Mouse (Mus musculus): Measurements from ENCODE around the gene Gpd2. TPM values are rescaled to one million over a fixed set of nuclear protein-coding genes. Genes with fewer than 3 reads are reported as not detected.

The Gpd2 gene
- polyA plus RNA-seq, 1 experiment, result 29.2 TPM

DNA sequence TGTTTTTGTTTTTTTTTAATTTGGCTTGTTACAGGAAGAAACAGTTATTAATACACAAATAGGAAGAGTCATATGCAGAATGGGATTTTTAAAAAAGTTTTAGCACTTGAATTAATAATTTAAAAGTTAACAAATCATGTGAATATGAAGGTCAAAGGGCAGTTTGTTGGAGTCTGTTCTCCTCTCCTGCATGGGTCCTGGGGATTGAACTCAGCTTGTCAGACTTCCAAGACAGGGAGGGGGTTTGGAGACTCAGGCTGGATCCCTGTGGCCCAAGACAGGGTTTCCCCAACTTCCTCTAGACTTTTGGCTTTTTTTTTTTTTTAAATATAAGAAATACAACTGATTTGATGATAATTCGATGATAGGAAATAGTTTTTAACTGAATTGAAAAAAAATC, 50.6 kb downstream of the Gpd2 start:
- H3K27ac ChIP-seq (ENCODE audit: insufficient read depth, low read length), result no peak overlapping the region
- TF ChIP-seq POLR2A (IDR thresholded peaks at IDR 0.05; ENCODE audit: low read depth, low read length) (no peak), CTCF (IDR thresholded peaks at IDR 0.05; ENCODE audit: borderline replicate concordance, insufficient read depth, low read length) (no peak)
- H3K4me1 ChIP-seq (ENCODE audit: control insufficient read depth, insufficient read depth, low read length), result no peaks in the 10 kb centered on the region
- H3K4me3 ChIP-seq (ENCODE audit: insufficient read depth, low read length), result no peak overlapping the region

- Histone ChIP-seq H3K27ac (ENCODE audit: insufficient read depth, low read length) (no peak overlapping the region), H3K4me3 (ENCODE audit: insufficient read depth, low read length) (no peak overlapping the region), H3K4me1 (ENCODE audit: control insufficient read depth, insufficient read depth, low read length) (no peaks in the 10 kb centered on the region)
- TF ChIP-seq POLR2A (IDR thresholded peaks at IDR 0.05; ENCODE audit: low read depth, low read length) (no peak), CTCF (IDR thresholded peaks at IDR 0.05; ENCODE audit: borderline replicate concordance, insufficient read depth, low read length) (no peak)
These were observed 56.1 kb downstream of the Gpd2 start for GRCm38 (mm10) chr2:57293571-57293970.

DNA sequence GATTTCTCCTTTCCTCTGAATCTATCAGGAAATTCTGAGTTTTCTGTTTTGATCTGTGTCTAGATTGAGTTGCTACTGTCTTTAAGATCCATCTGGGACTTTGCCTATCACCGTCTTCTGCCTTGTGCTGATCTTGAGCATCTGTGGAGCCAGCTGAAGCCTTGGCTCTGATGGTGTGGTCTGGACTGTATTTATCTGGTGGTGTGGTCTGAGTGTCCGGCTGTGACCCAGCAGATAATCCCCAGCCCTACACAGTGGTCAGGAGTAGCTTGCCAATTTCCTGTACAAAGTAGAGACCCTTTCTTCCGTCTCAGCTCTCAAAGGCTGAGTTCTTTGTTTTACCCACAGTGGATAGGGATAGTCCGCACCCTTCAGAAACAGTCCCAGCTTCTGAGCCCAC, 58.6 kb downstream of the Gpd2 start:
- H3K4me3 ChIP-seq (ENCODE audit: insufficient read depth, low read length), result no peak overlapping the region
- no peak overlapping the region for H3K27ac ChIP-seq (ENCODE audit: insufficient read depth, low read length)
- TF ChIP-seq POLR2A (IDR thresholded peaks at IDR 0.05; ENCODE audit: low read depth, low read length) (no peak), CTCF (IDR thresholded peaks at IDR 0.05; ENCODE audit: borderline replicate concordance, insufficient read depth, low read length) (no peak)
- peaks cover 4% of the 10 kb centered on the region; the same call in 1 of the 2 replicates for H3K4me1 ChIP-seq (ENCODE audit: control insufficient read depth, insufficient read depth, low read length)

DNA sequence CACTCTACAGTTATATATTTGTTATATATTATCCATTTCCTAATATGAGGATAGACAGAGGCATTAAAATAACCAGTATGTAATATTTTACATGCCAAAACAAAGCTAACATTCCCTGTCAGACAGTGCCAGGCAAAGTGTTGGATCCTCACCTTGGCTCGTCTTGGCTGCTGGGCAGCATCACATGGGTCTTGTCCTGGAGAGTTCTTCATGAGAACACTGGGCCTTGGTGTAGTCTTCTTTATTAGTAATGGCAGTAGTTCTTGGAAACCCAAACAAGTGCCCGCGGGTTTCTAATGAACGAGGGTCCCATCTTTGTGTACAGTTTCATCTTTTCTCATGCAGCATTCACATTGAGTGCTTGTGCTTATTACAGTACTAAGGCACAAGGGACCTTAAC, 59.8 kb downstream of the Gpd2 start:
- Histone ChIP-seq H3K4me1 (ENCODE audit: control insufficient read depth, insufficient read depth, low read length) (peaks cover 4% of the 10 kb centered on the region; the same call in 1 of the 2 replicates), H3K27ac (ENCODE audit: insufficient read depth, low read length) (no peak overlapping the region), H3K4me3 (ENCODE audit: insufficient read depth, low read length) (no peak overlapping the region)
- TF ChIP-seq POLR2A (IDR thresholded peaks at IDR 0.05; ENCODE audit: low read depth, low read length) (no peak), CTCF (IDR thresholded peaks at IDR 0.05; ENCODE audit: borderline replicate concordance, insufficient read depth, low read length) (no peak)

- Histone ChIP-seq H3K4me1 (ENCODE audit: control insufficient read depth, insufficient read depth, low read length) (peaks cover 4% of the 10 kb centered on the region; the same call in 1 of the 2 replicates), H3K4me3 (ENCODE audit: insufficient read depth, low read length) (no peak overlapping the region), H3K27ac (ENCODE audit: insufficient read depth, low read length) (no peak overlapping the region)
- TF ChIP-seq POLR2A (IDR thresholded peaks at IDR 0.05; ENCODE audit: low read depth, low read length) (no peak), CTCF (IDR thresholded peaks at IDR 0.05; ENCODE audit: borderline replicate concordance, insufficient read depth, low read length) (no peak)
These were observed 64.1 kb downstream of the Gpd2 start for GRCm38 (mm10) chr2:57301539-57301938.

DNA sequence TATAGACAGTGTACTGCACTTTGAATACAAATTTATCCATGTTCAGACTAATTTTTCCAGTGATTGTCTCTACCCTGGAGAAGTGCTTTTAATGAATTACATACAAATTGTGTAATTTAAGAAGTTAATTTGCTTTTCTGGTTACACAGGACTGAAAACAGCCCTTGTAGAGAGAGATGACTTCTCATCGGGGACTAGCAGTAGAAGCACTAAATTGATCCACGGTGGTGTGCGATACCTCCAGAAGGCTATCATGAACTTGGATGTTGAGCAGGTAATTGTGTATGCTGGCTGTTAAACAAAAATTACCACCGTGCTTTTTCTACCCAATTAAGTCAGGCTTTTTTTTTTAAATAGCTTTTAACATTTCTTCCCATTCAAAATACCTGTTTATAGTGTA, 66.8 kb downstream of the Gpd2 start:
- no peak overlapping the region for H3K27ac ChIP-seq (ENCODE audit: insufficient read depth, low read length)
- H3K4me3 ChIP-seq (ENCODE audit: insufficient read depth, low read length), result no peak overlapping the region
- peaks cover 4% of the 10 kb centered on the region; the same call in 1 of the 2 replicates for H3K4me1 ChIP-seq (ENCODE audit: control insufficient read depth, insufficient read depth, low read length)
- TF ChIP-seq POLR2A (IDR thresholded peaks at IDR 0.05; ENCODE audit: low read depth, low read length) (no peak), CTCF (IDR thresholded peaks at IDR 0.05; ENCODE audit: borderline replicate concordance, insufficient read depth, low read length) (no peak)

DNA sequence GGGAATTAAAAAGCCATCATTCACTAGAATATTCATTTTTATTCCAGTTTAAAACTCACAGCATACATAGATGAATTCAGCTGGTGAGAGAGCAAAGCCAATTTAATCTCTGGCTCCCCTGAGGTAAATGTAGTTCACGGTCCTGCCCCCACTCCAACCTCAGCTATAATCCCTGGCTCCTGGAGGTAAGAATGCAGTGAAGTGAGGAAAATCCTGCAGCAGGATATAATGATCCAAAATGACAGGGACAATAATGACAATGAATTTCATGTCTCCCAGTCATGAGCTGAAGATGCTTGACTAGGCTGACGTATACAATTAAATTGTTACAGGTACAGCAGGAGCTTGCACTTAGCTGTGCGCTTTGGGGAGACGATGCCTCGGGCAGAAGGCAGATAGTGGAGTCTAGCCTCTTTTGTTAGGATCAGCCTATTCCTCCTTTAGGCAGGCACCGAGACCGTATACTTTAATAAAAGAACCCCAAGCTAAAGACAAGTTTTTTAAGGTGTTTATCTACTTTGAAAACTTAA, 74.9 kb downstream of the Gpd2 start:
- Histone ChIP-seq H3K4me1 (ENCODE audit: control insufficient read depth, insufficient read depth, low read length) (no peaks in the 10 kb centered on the region), H3K4me3 (ENCODE audit: insufficient read depth, low read length) (no peak overlapping the region), H3K27ac (ENCODE audit: insufficient read depth, low read length) (no peak overlapping the region)
- TF ChIP-seq POLR2A (IDR thresholded peaks at IDR 0.05; ENCODE audit: low read depth, low read length) (no peak), CTCF (IDR thresholded peaks at IDR 0.05; ENCODE audit: borderline replicate concordance, insufficient read depth, low read length) (no peak)

GRCm38 (mm10) chr2:57316055-57316454, 78.6 kb downstream of the Gpd2 start:
- H3K4me3 ChIP-seq (ENCODE audit: insufficient read depth, low read length), result no peak overlapping the region

GRCm38 (mm10) chr2:57318336-57318735, 80.9 kb downstream of the Gpd2 start:
- H3K4me1 ChIP-seq (ENCODE audit: control insufficient read depth, insufficient read depth, low read length), result no peaks in the 10 kb centered on the region
- no peak overlapping the region for H3K4me3 ChIP-seq (ENCODE audit: insufficient read depth, low read length)
- no peak overlapping the region for H3K27ac ChIP-seq (ENCODE audit: insufficient read depth, low read length)
- no peak for TF ChIP-seq POLR2A (IDR thresholded peaks at IDR 0.05; ENCODE audit: low read depth, low read length)
- TF ChIP-seq CTCF (IDR thresholded peaks at IDR 0.05; ENCODE audit: borderline replicate concordance, insufficient read depth, low read length), result no peak

More at GRCm38 (mm10) chr2:57316055-57316454, 78.6 kb downstream of the Gpd2 start:
- TF ChIP-seq CTCF (IDR thresholded peaks at IDR 0.05; ENCODE audit: borderline replicate concordance, insufficient read depth, low read length), result no peak
- no peak for TF ChIP-seq POLR2A (IDR thresholded peaks at IDR 0.05; ENCODE audit: low read depth, low read length)
- Histone ChIP-seq H3K4me1 (ENCODE audit: control insufficient read depth, insufficient read depth, low read length) (no peaks in the 10 kb centered on the region), H3K27ac (ENCODE audit: insufficient read depth, low read length) (no peak overlapping the region)

DNA sequence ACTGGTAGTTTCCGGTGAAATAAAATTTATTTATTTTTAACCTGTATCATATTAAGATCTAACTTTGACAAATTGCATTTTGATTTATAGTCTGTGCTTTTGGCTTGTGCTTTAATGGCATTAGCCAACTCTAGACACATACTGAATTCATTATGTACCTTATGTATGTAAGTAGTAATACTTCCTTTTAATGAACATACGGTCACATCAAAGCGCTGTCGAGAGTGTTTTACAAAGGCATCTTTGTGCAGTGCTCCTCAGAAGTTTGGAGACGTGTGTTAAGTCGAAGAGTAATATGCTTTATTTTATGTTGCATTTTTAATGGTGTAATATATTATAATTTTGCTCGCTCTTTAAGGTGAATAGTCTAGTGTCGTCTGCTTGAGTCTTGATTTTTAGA, 88.7 kb downstream of the Gpd2 start:
- Histone ChIP-seq H3K27ac (ENCODE audit: insufficient read depth, low read length) (no peak overlapping the region), H3K4me1 (ENCODE audit: control insufficient read depth, insufficient read depth, low read length) (no peaks in the 10 kb centered on the region)
- TF ChIP-seq POLR2A (IDR thresholded peaks at IDR 0.05; ENCODE audit: low read depth, low read length), result no peak
- TF ChIP-seq CTCF (IDR thresholded peaks at IDR 0.05; ENCODE audit: borderline replicate concordance, insufficient read depth, low read length), result no peak

More for the DNA sequence above, 88.7 kb downstream of the Gpd2 start:
- H3K4me3 ChIP-seq (ENCODE audit: insufficient read depth, low read length), result no peak overlapping the region
